Mouse (Mus musculus) brain, adult 2 months (tissue): ENCODE measurements around the gene Snai3.

Experiments used
- DNase-seq: peaks from one replicate; pipeline ENCODE4 v3.0.0; 2011; ENCODE audit warnings: low read depth, low spot score

The Snai3 gene

GRCm38 (mm10) chr8:122459990-122460389 is 543 bp downstream of the Snai3 start:
- DNase-seq, result no peak

- peak; percentile 35 for DNase-seq
These were observed 1.2 kb downstream of the Snai3 start for GRCm38 (mm10) chr8:122459218-122459900.

- DNase-seq, result no peak
These were observed 3.4 kb downstream of the Snai3 start for GRCm38 (mm10) chr8:122457171-122457570.

DNA sequence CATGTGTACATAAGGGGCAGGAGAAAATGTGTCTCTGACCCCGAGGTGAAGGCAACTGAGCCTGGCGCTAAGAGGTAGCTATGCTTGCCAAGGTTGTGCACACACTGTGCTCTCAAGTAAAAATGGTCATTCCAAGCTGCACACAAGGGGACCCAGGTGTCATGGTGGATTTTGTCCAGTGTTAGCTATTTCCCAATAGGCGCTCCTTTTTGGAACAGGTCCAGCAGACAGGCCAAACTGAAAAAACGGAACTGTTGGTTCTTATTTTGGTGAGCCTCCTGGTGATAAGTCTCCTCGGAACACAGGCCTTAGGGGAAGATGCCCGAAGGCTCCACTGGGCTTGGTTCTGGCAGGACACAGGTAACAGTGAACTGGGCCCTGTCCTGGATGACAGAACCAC is 6.1 kb downstream of the Snai3 start:
- DNase-seq, result no peak

GRCm38 (mm10) chr8:122452154-122452553 is 8.4 kb downstream of the Snai3 start:
- DNase-seq, result peak; percentile 16

GRCm38 (mm10) chr8:122451161-122451703 is 9.3 kb downstream of the Snai3 start:
- DNase-seq, result peak; percentile 57

DNA sequence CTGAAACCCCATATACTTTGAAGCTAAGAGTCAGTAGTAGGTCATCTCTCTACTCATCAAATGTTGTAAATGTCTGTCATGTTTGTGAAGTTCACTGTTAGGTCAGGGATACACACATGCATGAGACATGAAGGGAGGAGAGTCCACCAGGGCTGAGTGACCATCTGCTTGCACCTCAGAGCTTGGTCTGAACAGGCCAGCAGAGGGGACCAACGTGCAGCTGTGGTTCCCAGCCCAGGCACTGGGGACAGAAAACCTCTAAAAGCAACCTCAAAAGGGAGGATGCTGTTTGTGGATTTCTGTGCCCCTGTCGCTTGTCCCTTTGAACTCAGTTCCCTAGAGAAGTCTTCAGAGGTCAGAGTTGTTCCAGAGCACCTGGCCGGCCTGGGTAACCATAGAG is 15.3 kb downstream of the Snai3 start:
- no peak for DNase-seq

DNA sequence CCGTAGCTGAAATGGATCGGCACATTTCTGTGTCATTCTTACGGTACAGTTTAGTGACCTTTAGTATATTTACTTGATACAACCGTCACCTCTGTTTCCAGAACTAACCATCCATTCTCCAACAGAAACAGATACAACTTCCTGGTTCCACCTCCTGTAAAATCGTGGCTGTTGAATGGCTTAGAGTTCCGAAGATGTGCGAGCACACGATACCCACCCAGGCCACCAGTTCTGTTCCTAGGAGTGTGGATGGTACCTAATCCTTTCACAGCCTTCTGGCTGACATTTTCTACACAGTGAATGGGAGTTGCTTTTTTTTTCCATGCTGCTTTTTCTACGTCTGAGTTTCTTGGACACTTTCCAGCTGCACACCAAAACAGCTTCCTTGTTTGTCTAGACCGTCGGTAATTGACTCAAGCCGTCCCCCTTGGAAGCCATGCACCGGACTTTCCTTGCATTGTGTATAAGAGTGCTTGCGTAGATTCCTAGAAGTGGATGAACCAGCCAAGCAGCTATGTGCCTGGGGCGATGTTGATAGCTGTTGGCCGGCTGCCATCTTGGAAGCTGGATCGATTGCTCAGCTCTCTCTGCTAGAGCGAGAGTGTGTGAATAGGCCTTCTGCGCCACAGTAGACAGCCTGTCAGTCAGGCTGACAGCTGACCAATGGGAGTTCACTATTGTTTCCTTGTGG is 16.3 kb downstream of the Snai3 start:
- DNase-seq, result peak; percentile 93

DNA sequence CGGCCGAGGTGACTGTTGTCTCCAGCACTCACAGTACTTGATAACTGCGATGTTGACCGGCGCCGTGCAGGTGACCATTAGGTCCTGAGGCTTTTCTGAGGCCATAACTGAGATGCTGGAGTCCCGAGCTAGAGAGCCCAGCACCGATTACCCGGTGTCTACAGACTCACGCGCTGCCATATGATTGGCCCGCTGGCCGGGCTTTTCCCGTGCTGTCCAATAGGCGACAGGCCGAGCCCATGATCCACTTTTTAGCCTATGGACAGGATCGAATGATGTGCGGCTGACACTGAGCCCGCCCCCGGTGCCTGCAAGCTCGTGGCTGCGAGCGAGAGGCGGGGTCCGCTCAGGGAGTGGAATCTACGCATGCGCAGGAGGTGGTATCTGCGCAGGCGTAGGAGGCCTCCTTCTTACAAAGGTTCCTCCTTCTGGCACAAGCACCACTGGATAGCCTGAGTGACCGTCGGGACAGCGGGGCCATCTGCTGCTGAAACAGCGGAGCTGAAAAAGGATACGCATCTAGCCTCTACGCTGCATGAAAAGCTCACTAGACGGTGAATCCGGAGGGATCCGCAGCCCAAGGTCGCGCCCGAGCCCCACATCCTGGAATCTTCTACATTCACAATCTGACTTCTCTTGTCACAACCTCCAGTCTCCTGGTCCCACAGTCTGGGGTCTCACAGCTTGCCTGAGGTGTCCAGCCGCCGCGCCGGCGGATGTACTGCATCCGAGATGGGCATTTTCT is 17.1 kb downstream of the Snai3 start, which contains the start of gene Mvd:
Gene Mvd (minus strand): TSS at position 161 of the 745 bp plus-strand sequence.
- DNase-seq, result peak; percentile 100

DNA sequence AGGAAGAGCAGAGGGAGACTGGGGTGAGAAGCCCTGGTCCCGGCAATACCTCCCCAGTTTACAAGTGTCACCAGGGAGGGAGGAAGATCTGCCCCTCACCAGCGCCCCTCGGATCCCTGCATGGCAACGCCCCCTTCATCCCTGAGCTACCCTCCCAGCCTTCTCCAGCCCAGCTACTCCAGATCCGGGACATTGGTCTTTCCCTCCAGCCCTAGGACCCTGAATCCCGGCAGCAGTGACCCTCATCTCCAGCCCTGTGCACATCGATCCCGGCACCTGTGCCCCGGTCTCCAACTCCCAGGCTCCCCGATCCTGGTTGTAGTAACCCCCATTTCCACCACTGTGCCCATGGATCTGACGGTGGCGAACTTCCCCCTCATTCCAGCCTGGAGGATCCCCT is 17.8 kb downstream of the Snai3 start:
- no peak for DNase-seq

DNA sequence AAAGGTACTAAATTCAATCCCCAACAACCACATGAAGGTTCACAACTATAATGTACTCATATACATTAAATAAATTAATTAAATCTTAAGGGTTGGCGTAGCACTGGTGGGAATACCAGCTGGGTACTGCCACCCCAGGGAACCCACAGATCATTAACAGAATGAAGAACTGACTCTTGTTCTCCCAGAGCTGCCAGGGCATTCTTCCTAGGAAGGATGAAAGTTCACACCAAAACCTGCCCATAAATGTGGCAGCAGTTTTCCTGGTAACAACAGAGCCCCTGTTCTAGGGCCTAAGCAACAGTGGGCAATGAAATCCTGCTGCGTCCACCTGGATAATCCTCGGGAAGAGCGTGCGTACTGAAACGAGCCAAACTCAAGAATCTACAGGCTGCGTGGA is 18.2 kb downstream of the Snai3 start:
- DNase-seq, result no peak

- peak; percentile 24 for DNase-seq
These were observed 19.2 kb downstream of the Snai3 start for GRCm38 (mm10) chr8:122441326-122441725.

DNA sequence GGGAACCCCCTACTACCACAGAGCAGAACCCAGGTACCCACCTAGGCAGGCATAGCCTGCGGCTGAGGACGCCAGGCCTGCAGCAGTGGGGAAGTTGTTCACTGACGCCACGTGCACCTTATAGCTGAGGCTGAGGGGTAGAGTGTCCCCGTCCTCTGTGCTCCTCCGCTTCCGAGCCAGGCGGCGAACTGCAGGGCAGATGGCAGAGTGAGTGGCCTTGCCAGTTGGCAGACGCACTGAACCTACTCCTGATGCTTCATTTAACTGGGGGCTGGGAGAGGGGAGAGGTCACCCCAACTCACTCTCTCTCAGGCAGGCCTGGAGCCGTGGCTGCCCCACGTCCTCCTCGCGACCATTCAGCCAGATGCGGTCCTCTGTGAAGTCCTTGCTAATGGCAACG is 21.2 kb downstream of the Snai3 start:
- peak; percentile 87 for DNase-seq

- DNase-seq, result no peak
These were observed 22.7 kb downstream of the Snai3 start for GRCm38 (mm10) chr8:122437708-122438331.

- no peak for DNase-seq
These were observed 23.9 kb downstream of the Snai3 start for GRCm38 (mm10) chr8:122436586-122437125.

DNA sequence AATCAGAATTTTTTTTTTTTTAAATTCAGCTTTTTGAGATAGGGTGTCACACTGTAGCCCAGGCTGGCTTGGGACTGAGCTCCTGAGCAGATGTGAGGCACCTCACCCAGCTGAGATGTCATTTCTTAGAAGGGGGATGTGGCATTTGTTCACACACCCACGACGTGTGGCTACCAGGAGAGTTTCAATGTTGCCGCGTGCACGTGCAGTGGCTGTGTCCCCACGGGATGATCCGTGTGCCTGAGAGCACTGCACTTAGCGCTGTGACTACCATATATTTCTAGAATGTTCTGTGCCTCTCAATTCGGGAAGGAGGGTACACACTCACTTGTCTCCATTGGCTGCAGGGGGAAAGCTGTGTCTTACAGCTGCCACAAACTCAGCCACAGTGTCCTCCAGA is 24.4 kb downstream of the Snai3 start:
- no peak for DNase-seq

- DNase-seq, result no peak
These were observed 25.2 kb downstream of the Snai3 start for GRCm38 (mm10) chr8:122435375-122435774.

DNA sequence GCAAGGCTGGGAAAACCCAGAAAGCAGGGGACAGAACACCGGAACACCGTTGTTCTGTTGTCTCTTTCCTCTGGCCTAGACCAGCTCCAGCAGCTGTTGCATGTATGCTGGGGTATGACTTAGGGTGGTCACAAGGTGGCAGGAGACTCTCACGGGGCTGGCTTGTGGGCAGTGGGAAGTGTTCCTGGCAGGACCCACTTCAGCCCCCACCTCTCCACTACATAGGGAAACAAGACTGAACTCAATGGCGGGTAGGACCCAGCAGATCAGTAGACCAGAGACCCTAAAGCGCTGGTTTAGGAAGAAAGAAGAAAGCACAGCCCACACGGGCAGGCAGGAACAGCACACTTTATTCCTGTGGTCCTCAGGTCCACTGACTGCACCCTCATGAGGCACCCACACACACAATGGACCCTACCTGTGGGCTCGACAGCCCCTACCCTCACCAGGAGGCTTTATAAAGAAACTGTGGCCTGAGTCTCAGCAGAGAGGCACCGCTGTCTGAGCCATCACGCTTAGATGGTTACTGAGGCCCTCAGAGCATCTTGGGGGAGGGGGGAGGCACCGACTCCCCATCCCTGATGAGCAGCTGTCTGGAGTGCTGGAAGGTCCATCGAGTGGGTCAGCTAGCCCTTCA is 27.1 kb downstream of the Snai3 start:
- DNase-seq, result no peak

DNA sequence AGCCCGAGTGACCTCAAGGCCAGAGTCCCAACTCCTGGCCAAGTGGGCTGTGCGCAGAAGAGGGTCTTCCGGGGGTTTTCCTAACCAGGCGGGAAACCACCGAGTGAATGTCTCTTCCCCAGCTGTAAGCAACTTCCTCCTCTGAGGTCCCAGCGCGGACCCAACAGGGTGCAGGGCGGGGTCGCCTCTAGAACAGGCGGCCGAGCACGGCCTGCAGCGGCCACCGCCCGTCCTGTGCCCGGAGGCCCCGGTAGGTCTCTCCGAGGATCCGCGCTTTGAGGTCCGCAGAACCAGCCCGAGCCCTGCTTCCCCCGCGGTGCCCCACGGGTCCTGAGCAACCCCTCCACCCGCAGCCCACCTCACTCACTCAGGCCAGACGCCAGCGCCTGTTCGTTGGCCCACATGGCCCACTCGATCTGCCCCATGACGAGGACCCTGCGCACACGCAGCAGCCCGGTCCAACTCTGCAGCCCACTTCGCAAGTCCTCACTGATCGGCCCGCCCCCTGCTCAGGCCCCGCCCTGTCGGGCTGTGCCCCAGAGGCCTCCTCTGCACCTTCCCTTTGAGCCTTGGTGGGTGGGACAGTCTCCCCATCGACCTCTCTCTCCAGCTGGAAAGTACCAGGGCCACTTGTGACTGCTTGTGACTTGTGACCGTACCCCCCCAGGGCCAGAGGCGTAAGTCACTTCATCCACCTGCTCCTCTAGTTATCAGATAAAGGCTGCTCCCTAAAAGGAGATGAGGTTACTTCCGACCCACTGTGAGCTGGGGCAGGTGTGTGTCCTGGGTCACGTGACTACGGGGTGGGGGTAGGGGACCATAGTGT is 27.9 kb downstream of the Snai3 start, which contains the start of gene Cyba:
Gene Cyba (minus strand): TSS at position 488 of the 826 bp plus-strand sequence.
- DNase-seq, result no peak
